Mouse (Mus musculus) mouse trophoblast stem cell (cell line): ENCODE measurements at regions not wholly inside any gene's neighbourhood (a gene's known extent, or its start where the extent isn't known, plus 50 kb on each side); places are given as distances from the start of the nearest gene placed in this dataset.

Experiments
- in situ Hi-C, 2 experiments: fragments of 300-500 bp; cut with MseI, MboI; formaldehyde crosslinking; loops; 2 replicates in 1 of 2; 3 replicates in 1 of 2; pipeline ENCODE4 v1.15.1; 2025

DNA sequence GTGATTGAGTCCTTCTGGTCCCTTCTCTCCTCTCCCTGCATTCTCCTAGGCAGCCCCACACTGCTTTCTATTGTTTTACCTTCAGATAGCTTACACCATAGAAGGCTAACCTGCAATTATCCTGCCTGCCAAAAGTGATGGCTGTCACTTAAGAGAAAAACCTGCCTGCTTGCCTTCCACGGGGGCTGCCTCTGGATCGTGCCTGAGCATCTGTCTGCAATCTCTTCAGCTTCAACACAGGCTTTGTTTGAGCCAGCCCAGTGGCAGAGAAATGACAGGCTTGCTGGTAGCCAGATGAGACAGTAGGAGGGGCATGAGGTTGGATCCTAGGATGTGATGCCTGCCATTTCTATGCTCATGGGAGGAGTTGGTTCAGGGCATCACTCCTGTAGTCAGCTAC, 345.2 kb upstream of the Tshz3 start:
- in situ Hi-C loops, result no loop called here

DNA sequence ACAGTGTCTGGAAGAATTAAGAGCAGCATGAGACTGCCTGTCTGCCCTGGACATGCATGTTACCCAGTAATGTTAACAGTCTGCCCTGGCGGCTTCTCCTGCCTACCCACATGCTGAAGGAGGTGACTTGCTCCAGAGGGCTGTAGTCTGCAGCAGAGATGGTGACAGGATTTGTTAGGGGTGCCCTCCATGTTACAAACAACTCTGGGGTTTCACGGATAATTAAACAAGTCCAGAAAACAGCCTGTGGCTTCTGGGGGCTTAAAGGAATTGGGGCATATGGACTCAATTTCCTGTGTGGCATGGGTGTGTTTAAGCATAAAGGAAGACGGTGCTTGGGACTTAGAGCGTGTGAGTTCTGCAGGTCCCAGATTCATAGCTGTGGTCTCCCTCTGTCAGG, 347.3 kb upstream of the Tshz3 start:
- in situ Hi-C loops, result no loop called here

DNA sequence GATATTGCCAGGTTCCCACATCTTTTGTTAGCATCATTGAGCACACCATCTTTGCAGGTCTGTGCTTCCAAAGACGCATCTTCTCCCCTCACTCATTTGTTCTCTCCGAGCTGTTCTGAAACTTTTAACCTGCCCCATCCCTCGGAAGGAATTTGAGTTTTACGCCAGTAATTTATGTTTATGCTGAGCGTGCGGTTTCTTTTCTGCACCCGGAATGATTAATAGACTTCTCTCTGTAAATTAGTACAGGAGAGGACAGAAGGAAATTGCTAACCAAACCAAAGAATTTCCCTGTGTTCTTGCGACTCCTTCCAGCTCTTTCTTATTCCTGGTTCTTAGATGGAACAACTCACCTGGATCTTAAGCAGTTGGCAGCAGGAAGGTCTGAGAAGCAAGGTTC, 349.7 kb upstream of the Tshz3 start:
- in situ Hi-C loops, result no loop called here

DNA sequence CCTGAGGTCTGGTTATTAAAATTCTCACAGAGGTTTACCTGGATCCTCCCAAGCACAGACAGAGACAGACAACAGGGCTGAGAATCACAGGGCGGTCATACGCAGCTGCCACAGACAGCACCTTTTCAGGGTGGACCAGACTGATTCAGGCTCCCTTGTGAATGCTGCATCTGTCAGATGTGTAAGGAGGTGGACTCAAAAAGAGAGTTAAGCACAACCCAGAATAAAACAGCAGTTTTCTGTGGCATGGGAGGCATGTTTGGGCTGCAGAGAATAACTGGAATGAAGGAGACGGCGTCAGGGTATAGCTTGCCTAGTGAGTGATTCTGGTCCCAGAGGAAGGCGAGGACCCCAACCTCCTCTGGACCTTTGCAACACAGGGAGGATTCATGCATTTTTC, 363.1 kb upstream of the Tshz3 start:
- in situ Hi-C loops, result no loop called here

DNA sequence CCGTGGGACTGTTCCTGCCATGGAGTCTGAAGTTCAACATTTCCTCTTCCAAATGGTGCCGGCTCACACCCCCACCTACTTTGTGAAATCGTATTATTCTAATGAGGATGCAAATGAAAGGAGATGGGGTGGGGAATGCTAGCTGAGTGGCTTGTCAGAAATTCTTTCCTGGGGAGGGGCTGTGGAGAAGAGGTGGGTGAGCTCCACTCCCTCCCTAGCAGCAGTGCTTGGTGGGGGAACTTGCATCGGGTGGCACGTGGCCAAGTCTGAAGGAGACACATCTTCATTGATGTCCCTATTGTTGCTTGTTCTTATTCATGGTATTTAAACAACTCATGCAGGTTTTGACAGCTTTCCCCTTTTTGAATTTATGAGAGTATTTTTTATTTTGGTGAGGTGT, 363.8 kb upstream of the Tshz3 start:
- in situ Hi-C loops, result no loop called here

DNA sequence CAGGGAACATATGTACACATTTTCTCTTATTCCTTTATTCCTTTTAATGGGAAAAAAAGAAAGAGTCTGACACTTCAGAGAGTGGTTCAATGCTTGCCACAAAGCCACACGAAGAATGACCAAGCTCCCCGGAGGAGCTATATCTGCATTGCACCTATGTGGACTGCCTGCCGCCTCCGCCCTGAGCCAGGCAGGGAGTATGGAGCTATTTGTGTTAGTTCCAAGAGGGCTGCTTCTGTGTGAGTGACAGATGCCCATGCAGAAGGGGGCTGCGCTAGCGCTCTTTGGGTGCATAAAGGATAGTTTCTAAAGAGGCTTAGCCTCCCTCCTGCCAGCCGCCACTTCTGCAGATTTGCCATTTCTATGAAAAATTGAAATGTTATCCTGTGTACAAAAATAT, 365.3 kb upstream of the Tshz3 start:
- in situ Hi-C loops, result no loop called here

DNA sequence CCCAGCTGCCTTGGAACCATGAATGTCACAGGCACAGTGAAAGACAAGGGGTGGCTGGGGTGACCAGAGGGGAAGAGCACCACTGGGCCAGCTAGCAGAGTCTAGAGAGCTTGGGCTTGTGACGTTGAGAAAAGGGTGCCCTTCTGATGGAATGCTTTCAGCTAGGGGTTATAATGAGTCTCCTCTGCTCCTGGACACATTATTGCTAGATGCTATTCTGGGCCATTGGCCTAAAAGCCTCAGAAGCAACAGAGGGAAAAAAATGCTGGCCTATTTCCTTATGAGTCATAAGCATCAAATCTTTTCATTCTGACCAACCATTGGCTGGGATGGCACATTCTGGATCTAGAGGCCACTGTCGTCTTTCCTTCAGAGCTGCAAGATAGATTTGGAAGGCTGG, 369.8 kb upstream of the Tshz3 start:
- in situ Hi-C loops, result no loop called here

DNA sequence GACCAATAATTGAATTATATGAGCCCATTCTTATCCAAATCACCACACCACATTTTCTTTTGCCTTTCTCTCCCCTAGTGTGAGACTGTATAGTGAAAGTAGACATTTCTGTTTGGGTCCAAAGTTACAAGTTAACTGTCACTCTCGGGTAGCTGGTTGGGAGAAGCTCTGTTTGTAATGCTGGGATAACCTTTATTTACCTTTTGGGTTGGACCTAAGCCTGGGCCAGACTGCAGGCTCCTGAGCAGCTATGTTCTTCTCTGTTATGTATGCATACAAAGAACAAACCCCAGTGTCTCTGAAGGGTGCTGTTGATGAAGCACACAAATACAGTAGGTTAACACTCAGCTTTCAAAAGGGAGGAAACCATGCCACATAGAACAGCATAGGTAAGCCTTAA, 373.9 kb upstream of the Tshz3 start:
- in situ Hi-C loops, result no loop called here

DNA sequence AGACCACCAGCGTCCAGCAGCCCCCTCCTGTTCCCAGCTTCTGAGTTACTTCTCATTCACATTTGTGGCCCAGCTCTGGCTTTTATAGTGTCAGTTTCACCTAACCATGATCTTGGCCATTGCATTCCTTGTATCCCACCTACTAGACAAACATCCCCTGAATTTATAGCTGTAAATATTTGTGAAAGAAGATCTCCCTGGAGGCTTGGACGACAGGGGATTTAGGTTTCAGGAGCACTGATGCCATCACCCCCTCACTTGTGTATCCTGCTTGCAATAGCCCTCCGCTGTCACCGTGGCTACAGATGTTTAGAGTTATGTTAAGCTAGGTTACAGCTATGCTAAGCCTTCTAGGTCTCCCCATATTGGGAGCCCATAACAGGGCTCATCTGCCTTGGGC, 375.7 kb upstream of the Tshz3 start:
- in situ Hi-C loops, result no loop called here

DNA sequence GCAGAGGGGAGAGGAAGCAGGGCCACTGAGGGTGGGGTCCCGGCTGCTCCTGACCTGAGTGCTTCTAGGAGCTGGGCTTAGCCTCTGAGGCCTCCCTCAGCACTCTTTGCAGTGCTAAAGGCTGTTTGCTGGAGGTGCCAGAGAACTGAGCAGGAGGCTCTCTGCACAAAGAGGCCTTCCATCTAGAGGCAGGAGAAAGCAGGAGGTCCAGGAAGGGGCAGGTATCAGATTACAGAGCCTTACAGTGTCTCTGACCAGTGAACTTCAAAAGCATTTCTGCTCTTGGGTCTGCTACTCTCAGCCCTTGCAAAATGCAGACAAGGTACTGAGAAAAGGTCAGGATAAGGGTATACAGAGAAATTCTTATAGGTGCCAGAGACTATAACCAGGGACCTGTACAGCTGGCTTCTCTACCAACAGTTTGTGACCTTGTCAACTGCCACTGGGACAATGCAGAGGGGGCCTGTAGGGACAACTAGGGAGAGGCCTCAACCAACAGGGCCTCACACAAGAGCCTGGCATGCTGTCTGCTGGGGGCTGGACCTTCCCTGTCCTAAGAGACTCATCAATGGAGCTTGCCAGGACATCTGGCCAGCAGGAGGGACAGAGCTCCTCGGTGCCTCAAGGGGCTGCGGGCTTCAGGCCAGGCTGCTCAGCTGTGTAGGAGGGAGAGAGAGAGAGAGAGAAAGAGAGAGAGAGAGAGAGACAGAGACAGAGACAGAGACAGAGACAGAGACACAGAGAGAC, 380.3 kb upstream of the Tshz3 start:
- in situ Hi-C loops, result no loop called here

DNA sequence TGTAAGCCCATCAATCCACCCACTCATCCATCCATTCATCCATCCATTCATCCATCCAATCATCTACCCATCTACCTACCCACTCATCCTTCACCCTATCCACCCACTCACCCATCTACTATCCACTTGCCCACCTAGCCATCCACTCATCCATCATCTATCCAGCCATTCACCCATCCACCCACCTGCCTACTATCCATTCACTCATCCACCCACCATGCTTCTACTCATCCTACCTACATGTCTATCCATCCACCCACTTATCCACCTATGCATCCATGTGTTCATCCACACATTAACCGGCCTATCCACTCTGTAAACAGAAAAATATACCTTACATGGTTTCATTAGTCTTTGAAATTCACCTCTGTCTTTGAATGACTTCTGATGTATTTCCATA, 384.2 kb upstream of the Tshz3 start:
- in situ Hi-C loops, result no loop called here

DNA sequence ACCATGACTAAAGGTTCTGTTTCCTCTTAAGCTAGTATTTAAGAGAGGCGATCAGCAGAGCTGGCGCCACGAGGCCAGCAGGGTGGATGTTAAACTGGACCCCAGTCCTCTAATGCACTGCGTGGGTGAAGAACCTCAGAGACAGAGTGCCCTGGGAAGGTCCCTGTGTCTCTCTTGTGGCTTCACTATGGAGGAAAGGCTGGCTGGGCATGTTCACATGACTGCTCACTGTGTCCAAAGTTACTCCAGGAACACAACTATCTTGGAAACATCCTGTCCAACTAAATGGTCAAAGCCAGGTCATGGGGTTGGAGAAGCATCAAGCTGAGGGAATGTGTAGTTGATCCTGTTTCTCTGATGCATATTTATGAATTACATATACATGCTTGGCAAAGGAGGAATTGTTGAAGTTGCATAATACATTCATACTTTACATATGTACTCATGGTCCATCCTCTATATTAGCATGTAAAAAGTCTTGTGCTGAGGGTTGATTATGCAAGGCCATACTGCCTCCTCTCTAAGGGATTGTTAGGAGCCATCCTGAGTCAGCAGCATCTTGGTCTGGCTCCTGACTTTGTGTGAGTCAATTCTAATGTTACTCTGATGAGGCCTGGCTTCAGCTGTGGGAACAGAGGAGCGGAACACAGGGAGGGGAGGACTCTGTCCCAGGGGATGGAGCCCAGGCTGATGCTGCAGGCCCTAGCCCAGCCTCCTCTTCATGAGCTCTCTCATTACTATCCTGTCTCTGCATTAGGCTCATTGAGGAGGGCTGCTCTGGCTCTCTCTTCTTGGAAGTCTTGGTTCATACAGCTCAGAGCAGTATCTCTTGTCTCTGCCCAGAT, 387.9 kb upstream of the Tshz3 start:
- in situ Hi-C loops, result no loop called here

DNA sequence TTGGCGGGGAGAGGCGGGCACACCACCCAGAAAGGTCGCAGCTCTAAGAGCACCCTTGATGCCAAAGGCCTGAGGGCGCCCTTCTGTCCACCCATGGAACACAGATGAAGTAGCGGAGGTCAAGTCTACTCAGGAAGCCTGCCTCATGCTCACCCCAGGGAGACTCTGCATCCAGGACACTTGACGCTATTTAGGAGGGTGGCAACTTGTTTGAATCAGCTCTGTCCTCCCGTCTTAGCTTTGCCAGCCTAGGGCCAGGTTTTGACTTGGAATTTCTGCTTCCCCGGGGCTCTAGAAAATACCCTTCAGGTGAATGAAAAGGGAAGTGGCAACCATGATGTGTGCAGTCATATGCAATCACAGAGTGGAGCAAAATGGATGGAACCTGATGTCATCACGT, 389.2 kb upstream of the Tshz3 start:
- in situ Hi-C loops, result no loop called here

DNA sequence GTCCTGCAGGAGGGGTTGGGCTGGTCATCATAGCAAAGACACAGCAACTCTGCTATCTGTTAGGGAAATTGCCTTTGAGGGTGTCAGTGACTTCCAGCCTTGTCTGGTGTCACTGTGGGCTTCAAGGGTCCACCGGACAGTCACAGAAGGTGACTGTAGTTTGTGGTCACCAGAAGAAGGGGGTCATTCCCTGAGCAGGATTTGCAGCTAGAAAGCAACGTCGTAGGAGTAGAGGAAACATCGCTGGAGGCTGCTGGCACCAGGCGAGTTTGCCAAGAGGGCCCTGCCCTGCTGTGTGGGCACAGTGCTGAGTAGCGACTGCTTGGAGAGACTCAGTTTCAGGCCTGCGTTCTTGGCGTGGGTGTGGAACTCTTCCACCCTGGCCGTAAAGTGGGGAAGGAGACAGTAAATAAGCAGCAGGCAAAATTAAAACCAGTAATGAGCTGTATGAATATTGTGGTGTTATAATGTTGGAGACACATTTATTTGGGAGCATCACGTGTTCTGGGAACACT, 389.8 kb upstream of the Tshz3 start:
- in situ Hi-C loops, result no loop called here

DNA sequence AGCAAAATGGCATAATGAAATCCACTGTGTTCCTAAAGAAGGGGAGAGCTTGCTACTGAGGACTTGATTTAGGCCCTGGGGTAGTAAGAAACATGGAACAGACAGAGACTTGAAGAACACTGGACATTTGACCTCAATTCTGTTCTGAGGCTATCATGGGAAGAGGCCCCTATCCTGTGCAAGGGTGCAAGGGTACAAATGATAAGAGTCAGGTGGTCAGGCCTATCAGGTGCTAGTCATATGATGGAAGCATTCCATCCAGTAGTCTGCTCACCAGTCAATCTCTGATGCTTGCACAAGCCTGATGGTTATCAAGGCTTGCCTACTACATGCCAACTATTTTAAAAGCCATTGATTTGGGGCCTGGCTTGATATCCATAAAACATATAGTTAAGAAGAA, 420.6 kb upstream of the Tshz3 start:
- in situ Hi-C loops, result no loop called here

DNA sequence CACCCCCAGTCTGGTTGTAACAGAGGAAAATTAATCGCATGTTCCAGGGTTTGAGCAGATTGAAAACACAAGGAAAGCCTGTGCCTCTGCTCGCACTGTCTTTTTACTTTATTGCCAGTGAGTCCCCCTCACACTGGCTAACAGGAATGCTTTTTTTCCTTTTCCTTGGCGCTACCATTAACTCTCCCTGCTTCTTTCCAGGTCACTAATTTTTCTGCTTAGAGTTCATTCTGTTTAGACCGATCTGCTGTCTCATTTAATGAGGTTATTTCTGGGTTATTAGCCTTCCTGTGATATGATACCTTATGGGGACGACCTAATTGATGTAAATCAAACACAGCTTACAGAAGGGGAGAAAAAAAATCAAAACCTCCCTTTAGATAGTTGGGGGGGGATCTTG, 429.0 kb upstream of the Tshz3 start:
- in situ Hi-C loops, result no loop called here

DNA sequence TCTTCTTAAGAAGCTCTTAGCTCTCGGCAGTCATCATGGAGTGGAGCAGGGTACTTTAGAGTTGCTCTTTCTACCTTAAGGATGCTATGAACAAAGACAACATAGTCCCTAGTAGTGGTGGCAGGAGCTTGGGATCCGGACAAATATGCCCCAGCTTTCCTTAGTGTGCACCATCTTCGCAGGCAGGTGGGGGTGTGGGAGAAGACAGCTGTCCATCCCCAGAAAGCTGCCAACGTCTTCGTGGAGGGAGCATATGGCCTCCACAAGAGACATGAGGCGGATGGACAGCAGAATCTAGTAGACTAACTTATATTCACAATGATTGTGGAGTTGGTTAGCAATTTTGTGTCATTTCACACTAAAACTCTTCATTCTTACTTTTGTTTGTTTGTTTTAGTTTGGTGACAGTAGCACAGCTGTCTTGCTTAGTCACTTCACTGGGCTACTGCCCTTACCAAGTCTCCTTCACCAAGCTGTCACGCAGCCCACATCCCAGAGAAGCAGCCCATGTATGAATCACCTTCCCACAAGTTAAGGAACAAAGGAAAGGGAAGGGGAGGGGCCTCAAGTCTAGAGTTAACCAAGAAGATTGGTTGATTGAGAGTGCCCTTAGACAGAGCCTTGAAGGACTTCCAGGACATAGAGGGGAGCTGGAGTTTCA, 432.6 kb upstream of the Tshz3 start:
- in situ Hi-C loops, result no loop called here

DNA sequence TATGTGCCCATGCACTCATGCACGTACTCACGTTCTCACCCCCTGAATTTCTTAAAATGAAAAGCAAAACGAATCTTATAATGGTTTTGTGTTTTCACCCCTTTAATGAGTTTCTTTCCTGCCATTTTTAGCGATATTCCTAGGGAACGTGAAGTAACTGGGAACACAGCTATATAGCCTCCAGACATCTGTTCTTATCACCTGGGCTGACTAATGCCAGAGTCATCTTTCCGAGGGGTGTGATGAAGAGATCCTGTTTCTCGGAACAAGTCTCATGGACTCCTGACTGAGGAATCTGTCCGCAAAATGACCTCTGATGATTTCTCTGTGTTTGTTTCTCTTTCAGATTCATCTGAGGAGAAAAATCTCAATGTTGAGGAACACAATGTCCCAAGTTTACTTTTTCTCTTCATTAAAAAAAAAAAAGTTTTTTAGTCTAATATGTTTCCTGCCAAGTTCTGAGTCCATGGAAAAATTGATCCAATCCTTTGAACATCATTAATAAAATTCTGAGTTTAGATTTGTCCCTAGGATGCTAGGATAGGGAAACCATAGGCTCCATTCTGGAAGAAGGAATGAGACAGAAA, 435.7 kb upstream of the Tshz3 start:
- in situ Hi-C loops, result no loop called here

DNA sequence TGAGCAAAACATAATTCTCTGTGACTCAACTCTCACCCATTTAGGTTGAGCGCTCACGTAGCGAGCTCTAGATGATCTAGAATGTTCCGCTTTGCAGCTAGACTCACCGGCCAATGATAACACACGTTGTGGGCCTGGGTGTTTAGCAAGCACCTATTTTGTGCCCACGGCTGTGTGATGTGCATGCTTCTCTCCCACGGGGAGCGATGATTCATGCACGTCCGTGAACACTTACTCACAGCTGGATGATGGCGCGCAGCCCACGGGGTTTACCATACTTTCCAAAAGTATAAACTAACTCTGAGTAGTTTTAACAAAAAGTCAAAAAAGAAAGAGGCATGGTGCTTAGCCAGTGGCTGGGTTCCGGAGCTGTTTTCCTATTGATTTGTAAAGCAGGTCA, 440.8 kb upstream of the Tshz3 start:
- in situ Hi-C loops, result no loop called here

DNA sequence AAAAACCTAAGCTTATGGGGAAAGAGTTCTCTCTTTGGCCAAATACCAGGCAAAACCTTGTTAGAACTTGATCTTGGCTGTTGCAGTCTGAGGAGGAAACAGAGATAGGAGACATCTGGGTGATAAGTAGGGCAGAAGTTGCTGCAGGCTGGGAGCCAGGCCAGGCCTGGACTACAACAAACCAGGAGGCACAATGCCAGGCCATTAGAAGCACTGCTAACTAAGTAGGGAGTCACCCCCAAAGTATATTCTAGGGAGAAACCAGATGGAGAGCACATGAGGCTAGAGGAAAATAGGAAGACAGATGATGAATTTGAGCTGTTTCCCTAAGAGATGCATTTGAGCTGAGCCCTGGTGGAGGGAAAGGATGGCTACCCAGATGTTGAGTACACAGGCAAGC, 444.6 kb upstream of the Zfp507 start:
- in situ Hi-C loops, result no loop called here

DNA sequence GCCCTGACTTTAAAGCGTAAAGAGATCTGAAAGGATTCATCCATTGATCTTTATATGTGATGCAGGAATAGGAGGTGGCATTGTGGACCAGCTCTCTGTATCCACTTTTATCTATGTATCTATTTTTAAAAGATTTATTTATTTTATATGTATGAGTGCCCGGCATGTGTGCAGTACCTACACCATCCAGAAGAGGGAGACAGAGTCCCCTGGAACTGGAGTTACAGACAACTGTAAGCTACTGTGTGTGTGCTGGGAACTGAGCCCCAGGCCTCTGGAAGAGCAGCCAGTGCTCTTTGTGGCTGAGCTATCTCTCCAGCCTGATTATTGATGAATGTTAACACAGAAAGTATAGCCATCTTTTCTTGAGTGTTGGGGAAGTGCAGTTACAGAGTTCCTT, 433.9 kb upstream of the Zfp507 start:
- in situ Hi-C loops, result no loop called here

DNA sequence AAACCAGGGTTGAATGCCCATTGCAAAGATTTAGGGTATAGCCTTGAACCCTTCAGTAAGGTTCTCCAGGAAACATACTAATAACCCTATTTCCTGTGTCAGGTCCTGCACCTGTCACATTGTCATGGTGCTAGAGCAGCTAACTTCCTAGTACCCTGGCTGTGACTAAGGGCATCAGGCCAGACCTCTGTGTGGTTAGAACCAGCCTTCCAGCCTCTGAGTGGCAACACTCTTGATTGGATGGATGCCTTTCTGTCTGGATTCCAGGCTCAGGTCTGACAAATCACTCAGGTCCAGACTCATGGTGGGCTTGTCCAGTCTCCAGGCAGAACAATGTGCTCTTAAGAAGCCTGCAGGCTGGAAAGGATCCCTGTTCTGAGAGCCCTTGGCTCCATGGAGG, 426.2 kb upstream of the Zfp507 start:
- in situ Hi-C loops, result no loop called here
